Mouse (Mus musculus) liver, postnatal 0 days (tissue): Measurements from ENCODE around the gene Lrrc72. TPM values are rescaled to one million over a fixed set of nuclear protein-coding genes. Genes with fewer than 3 reads are reported as not detected.
"Not testable (repeated sequence)": the region's sequence is repeated elsewhere in the genome, so short reads cannot be mapped to it uniquely, and the experiment has no call there.

Source experiments
- ATAC-seq: fragments of 200-750 bp; cut with Nextera tagmentation; 2 replicates; pipeline ENCODE4 v1.8.0; 2017; ENCODE audit warnings: mild to moderate bottlenecking, moderate library complexity
- DNase-seq: peaks from one replicate; pipeline ENCODE4 v3.0.0-alpha.2; 2016
- H3K27ac ChIP-seq: fragments of 300-500 bp; sonication (generic); 2 replicates; pipeline ENCODE4 v1.5.1; 2014; ENCODE audit warnings: antibody characterized with exemption, moderate library complexity, mild to moderate bottlenecking, low read depth
- H3K27me3 ChIP-seq: fragments of 300-500 bp; sonication (generic); 2 replicates; pipeline ENCODE4 v1.6.1; 2014; ENCODE audit warnings: low read length, control low read depth, mixed read lengths; ENCODE audit not compliant: insufficient read depth
- H3K36me3 ChIP-seq: fragments of 300-500 bp; sonication (generic); replicated peaks from 2 replicates; pipeline ENCODE4 v1.6.1; 2014; ENCODE audit warnings: mild to moderate bottlenecking, control low read depth, low read length, moderate library complexity, mixed read lengths; ENCODE audit not compliant: insufficient read depth
- H3K4me1 ChIP-seq: fragments of 300-500 bp; sonication (generic); 2 replicates; pipeline ENCODE4 v1.6.1; 2014; ENCODE audit warnings: antibody characterized with exemption, mild to moderate bottlenecking, control low read depth; ENCODE audit not compliant: insufficient read depth
- H3K4me2 ChIP-seq: fragments of 300-500 bp; sonication (generic); 2 replicates; pipeline ENCODE4 v1.6.1; 2014; ENCODE audit warnings: low read depth, mild to moderate bottlenecking, low read length, moderate library complexity, mixed read lengths
- H3K4me3 ChIP-seq: fragments of 300-500 bp; sonication (generic); 2 replicates; pipeline ENCODE4 v1.5.1; 2014; ENCODE audit warnings: low read depth, low read length
- H3K9ac ChIP-seq: fragments of 300-500 bp; sonication (generic); replicated peaks from 2 replicates; pipeline ENCODE4 v1.6.1; 2014; ENCODE audit warnings: mild to moderate bottlenecking, moderate library complexity
- H3K9me3 ChIP-seq: fragments of 300-500 bp; sonication (generic); 2 replicates; pipeline ENCODE4 v1.6.1; 2016; ENCODE audit warnings: mild to moderate bottlenecking, control low read depth, low read length, mixed read lengths
- CTCF ChIP-seq: sonication (generic); IDR thresholded peaks from 2 replicates; pipeline ENCODE4 v1.5.1; 2016; ENCODE audit warnings: antibody characterized with exemption, low read depth
- EP300 ChIP-seq: IDR thresholded peaks from 2 replicates; pipeline ENCODE4 v1.6.1; 2016; ENCODE audit warnings: antibody characterized with exemption, low read depth, mild to moderate bottlenecking
- WGBS: fragments of 180-500 bp; shearing (Covaris S2); extraction: QIAGEN DNeasy Blood & Tissue Kit; methylation state at CpG from one replicate; pipeline ENCODE4 v1.1.7; 2014; ENCODE audit not compliant: insufficient replicate concordance; 5-methylcytosine and 5-hydroxymethylcytosine counted together
- polyA plus RNA-seq: library from polyadenylated mRNA; unstranded; fragments of >200 nt; fragmentation: Nextera tagmentation; extraction: Ambion mirVana; gene quantifications from 2 replicates; pipeline ENCODE4 v1.2.1, GENCODE M21; 2015

The Lrrc72 gene
- polyA plus RNA-seq, 1 experiment from 2014 or later: not detected

GRCm38 (mm10) chr12:36207072-36207799 is 46.0 kb downstream of the Lrrc72 start:
- H3K9ac ChIP-seq: no peak overlapping the region
- 60% methylated on average over 9 of the region's 9 CpGs for WGBS
- no peaks in the 10 kb centered on the region for H3K36me3 ChIP-seq
- H3K4me1 ChIP-seq: no peaks in the 10 kb centered on the region
- no peaks in the 10 kb centered on the region for H3K27me3 ChIP-seq
- DNase-seq (peak; percentile 32), ATAC-seq (no peak)
- no peak for TF ChIP-seq CTCF
- no peaks in the 10 kb centered on the region for H3K9me3 ChIP-seq
- H3K27ac ChIP-seq: no peak overlapping the region
- H3K4me3 ChIP-seq: no peak overlapping the region
- H3K4me2 ChIP-seq: no peak overlapping the region

GRCm38 (mm10) chr12:36205579-36206119 is 47.5 kb downstream of the Lrrc72 start:
- not testable (repeated sequence) for DNase-seq, H3K4me2 ChIP-seq, H3K4me1 ChIP-seq, H3K27ac ChIP-seq, H3K27me3 ChIP-seq, H3K9me3 ChIP-seq, H3K9ac ChIP-seq, ATAC-seq, H3K36me3 ChIP-seq, H3K4me3 ChIP-seq
- WGBS: 38% methylated on average over 5 of the region's 5 CpGs

GRCm38 (mm10) chr12:36194976-36195375 is 58.2 kb downstream of the Lrrc72 start:
- Histone ChIP-seq H3K36me3 (peaks cover 38% of the 10 kb centered on the region), H3K27ac (no peak overlapping the region), H3K4me1 (no peaks in the 10 kb centered on the region), H3K9ac (no peak overlapping the region), H3K9me3 (no peaks in the 10 kb centered on the region), H3K4me2 (no peak overlapping the region), H3K4me3 (no peak overlapping the region), H3K27me3 (no peaks in the 10 kb centered on the region)
- DNase-seq (no peak), ATAC-seq (no peak)
- no peak for TF ChIP-seq EP300
- 83% methylated on average over 7 of the region's 7 CpGs for whole genome bisulfite sequencing

- Histone ChIP-seq H3K27me3 (no peaks in the 10 kb centered on the region), H3K9me3 (no peaks in the 10 kb centered on the region), H3K9ac (no peak overlapping the region), H3K4me3 (no peak overlapping the region), H3K36me3 (peaks cover 24% of the 10 kb centered on the region; the same call in 1 of the 2 replicates), H3K4me2 (no peak overlapping the region), H3K4me1 (no peaks in the 10 kb centered on the region), H3K27ac (no peak overlapping the region)
- 79% methylated on average over 5 of the region's 5 CpGs for WGBS
- TF ChIP-seq EP300 (no peak), CTCF (no peak)
- ATAC-seq (no peak), DNase-seq (no peak)
Observed at GRCm38 (mm10) chr12:36190343-36190742, 62.9 kb downstream of the Lrrc72 start.

- no peaks in the 10 kb centered on the region for H3K4me1 ChIP-seq
- no peaks in the 10 kb centered on the region for H3K9me3 ChIP-seq
- WGBS: 90% methylated on average over 3 of the region's 3 CpGs
- no peak for TF ChIP-seq CTCF
- no peak for TF ChIP-seq EP300
- DNase-seq (no peak), ATAC-seq (no peak)
- H3K4me2 ChIP-seq: no peak overlapping the region
- H3K4me3 ChIP-seq: no peak overlapping the region
- no peak overlapping the region for H3K27ac ChIP-seq
- H3K9ac ChIP-seq: no peak overlapping the region
- H3K36me3 ChIP-seq: peaks cover 19% of the 10 kb centered on the region; the same call in 1 of the 2 replicates
- no peaks in the 10 kb centered on the region for H3K27me3 ChIP-seq
Observed at GRCm38 (mm10) chr12:36189610-36190009, 63.6 kb downstream of the Lrrc72 start.

- TF ChIP-seq EP300 (no peak), CTCF (no peak)
- Histone ChIP-seq H3K9me3 (no peaks in the 10 kb centered on the region), H3K9ac (no peak overlapping the region), H3K4me2 (no peak overlapping the region), H3K4me1 (no peaks in the 10 kb centered on the region), H3K27ac (no peak overlapping the region), H3K4me3 (no peak overlapping the region), H3K36me3 (peaks cover 29% of the 10 kb centered on the region; the same call in 1 of the 2 replicates), H3K27me3 (no peaks in the 10 kb centered on the region)
- DNase-seq (no peak), ATAC-seq (peak; percentile 56)
- WGBS: 60% methylated on average over 6 of the region's 6 CpGs
Observed at GRCm38 (mm10) chr12:36187081-36187480, 66.1 kb downstream of the Lrrc72 start.
